8 mouse cellular contexts compared by ENCODE assay signal in genomic region chr4:136144126-136144926, GRCm38 (mm10). TPM values are rescaled to one million over a fixed set of nuclear protein-coding genes. Genes with fewer than 3 reads are reported as not detected.
A peak's percentile ranks its signal among the peaks of the same experiment; 100 is the strongest.
DNase-seq lines count a peak whose midpoint lies in the region; ATAC-seq lines count a peak whose summit lies in the region.

No protein-coding gene starts in this region.

- intact Hi-C loops in heart, postnatal 25 days (cut with DNase I): loop anchor here (10.0 kb wide), 1 partner anchor 320 kb away; the partner anchor contains the start of genes 6030445D17Rik and Luzp1

- H3K9me3 ChIP-seq in forebrain, embryonic 10.5 days: no peaks in the 10 kb centered on the region

- H3K27me3 ChIP-seq in forebrain, embryonic 10.5 days (ENCODE audit: poor library complexity, severe bottlenecking): peaks cover 27% of the 10 kb centered on the region

- H3K27ac ChIP-seq in forebrain, embryonic 10.5 days: peak overlapping the region; percentile 97

- peak; percentile 38; the same call in 1 of the 2 replicates for ATAC-seq in megakaryocyte-erythroid progenitor cell, adult 5-6 weeks (replicated peaks; ENCODE audit: low FRiP score, low TSS enrichment, poor library complexity, severe bottlenecking)
- ATAC-seq in cerebellum, adult (ENCODE audit: insufficient number of reproducible peaks, low FRiP score, low TSS enrichment): no peak

- peaks cover 13% of the 10 kb centered on the region for H3K36me3 ChIP-seq in forebrain, embryonic 10.5 days (replicated peaks)

- peaks cover 99% of the 10 kb centered on the region for H3K4me1 ChIP-seq in forebrain, embryonic 10.5 days

- peak; percentile 77 for DNase-seq in ovary, adult 18-20 months (ENCODE audit: low spot score)
- no peak for DNase-seq in ovary, postnatal 10 days (ENCODE audit: low spot score)
- peak; percentile 61 for DNase-seq in forebrain, embryonic 10.5 days (ENCODE audit: extremely low spot score, low spot score)
- DNase-seq in heart, postnatal 25 days (ENCODE audit: low spot score): peak; percentile 88
- DNase-seq in kidney, postnatal 4 days: peak; percentile 79 to 86
- peak; percentile 81 to 82 for DNase-seq in spleen, postnatal 36 days (ENCODE audit: low spot score in 2 of 2)

- peak overlapping the region; percentile 81 for H3K4me3 ChIP-seq in forebrain, embryonic 10.5 days

- under 1% methylated on average over 50 of the region's 50 CpGs for WGBS in forebrain, embryonic 10.5 days

RNA-seq across cellular contexts. Expression of gene Id3, which starts 1.0 kb away (rescaled TPM):
- 488 and 529 TPM in 2 replicates for polyA plus RNA-seq in forebrain, embryonic 10.5 days (2016; fragmentation: Nextera tagmentation; extraction: Ambion mirVana)
- 10 to 100 TPM; 46.9 to 70.1 TPM for total RNA-seq in heart, postnatal 25 days (2021)
- total RNA-seq in megakaryocyte-erythroid progenitor cell, adult 5-6 weeks (2014; fragmentation: Nextera tagmentation): 1.5 and 7.8 TPM in 2 replicates
- total RNA-seq in megakaryocyte-erythroid progenitor cell, adult 5-6 weeks (2017): 1.9 and 3.1 TPM in 2 replicates

RNA-seq across cellular contexts. Expression of gene E2f2, which starts 27.9 kb away (rescaled TPM):
- polyA plus RNA-seq in forebrain, embryonic 10.5 days (2016; fragmentation: Nextera tagmentation; extraction: Ambion mirVana): 10.3 and 11.4 TPM in 2 replicates
- total RNA-seq in heart, postnatal 25 days (2021): 1 to 10 TPM; 1.9 to 4.3 TPM
- 11.1 and 17.0 TPM in 2 replicates for total RNA-seq in megakaryocyte-erythroid progenitor cell, adult 5-6 weeks (2014; fragmentation: Nextera tagmentation)
- 4.5 and 10.2 TPM in 2 replicates for total RNA-seq in megakaryocyte-erythroid progenitor cell, adult 5-6 weeks (2017)

Comparison
In these comparisons a context has a peak if more than half of its experiments do, and no peak if none do; other contexts are left out.
1. RNA of gene Id3, which starts 1.0 kb away (total RNA-seq): 46.9 to 70.1 TPM in heart, postnatal 25 days; 1.5 to 7.8 TPM in megakaryocyte-erythroid progenitor cell, adult 5-6 weeks; every median in the first group is over 4 times any median in the second.